Mouse (Mus musculus): ENCODE data around the gene Ivd.

GRCm38 (mm10) chr2:118903333-118903741 is 41.6 kb downstream of the Ivd start:
- TF ChIP-seq POLR2A (IDR thresholded peaks at IDR 0.05; ENCODE audit: insufficient read depth, low read depth, low read length) (no peak), EP300 (IDR thresholded peaks at IDR 0.05; ENCODE audit: insufficient read depth, low read depth, low read length) (no peak)

Measured in heart, adult 2 months (tissue).